Mouse (Mus musculus) kidney, embryonic 14.5 days (tissue): ENCODE measurements at regions not wholly inside any gene's neighbourhood (a gene's known extent, or its start where the extent isn't known, plus 50 kb on each side); places are given as distances from the start of the nearest gene placed in this dataset.

Experiments
- ATAC-seq: fragments of 200-750 bp; cut with Nextera tagmentation; 2 replicates; pipeline ENCODE4 v1.8.0; 2017; ENCODE audit warnings: moderate number of reproducible peaks, mild to moderate bottlenecking, moderate TSS enrichment, moderate library complexity; ENCODE audit not compliant: low FRiP score, low TSS enrichment
- H3K27ac ChIP-seq: fragments of 300-500 bp; sonication (generic); 2 replicates; pipeline ENCODE4 v1.5.1; 2014; ENCODE audit warnings: low read depth, mild to moderate bottlenecking, low read length, moderate library complexity, mixed read lengths
- H3K27me3 ChIP-seq: fragments of 300-500 bp; sonication (generic); 2 replicates; pipeline ENCODE4 v1.6.1; 2014; ENCODE audit warnings: mild to moderate bottlenecking, low read length; ENCODE audit not compliant: control insufficient read depth, insufficient read depth
- H3K36me3 ChIP-seq: fragments of 300-500 bp; sonication (generic); 2 replicates; pipeline ENCODE4 v1.6.1; 2014; ENCODE audit warnings: low read length, mixed read lengths; ENCODE audit not compliant: control insufficient read depth, insufficient read depth
- H3K4me1 ChIP-seq: fragments of 300-500 bp; sonication (generic); 2 replicates; pipeline ENCODE4 v1.6.1; 2014; ENCODE audit warnings: low read length, mixed read lengths; ENCODE audit not compliant: control insufficient read depth, insufficient read depth
- H3K4me2 ChIP-seq: fragments of 300-500 bp; sonication (generic); replicated peaks from 2 replicates; pipeline ENCODE4 v1.6.1; 2014; ENCODE audit warnings: low read depth, mild to moderate bottlenecking, low read length
- H3K4me3 ChIP-seq: fragments of 300-500 bp; sonication (generic); 2 replicates; pipeline ENCODE4 v1.5.1; 2014; ENCODE audit warnings: mild to moderate bottlenecking, low read length
- H3K9ac ChIP-seq: fragments of 300-500 bp; sonication (generic); 2 replicates; pipeline ENCODE4 v1.6.1; 2014; ENCODE audit warnings: low read depth, mild to moderate bottlenecking, low read length, moderate library complexity
- H3K9me3 ChIP-seq: fragments of 300-500 bp; sonication (generic); 2 replicates; pipeline ENCODE4 v1.6.1; 2016; ENCODE audit warnings: low read length; ENCODE audit not compliant: control insufficient read depth
- WGBS: fragments of 180-500 bp; shearing (Covaris S2); extraction: QIAGEN DNeasy Blood & Tissue Kit; methylation state at CpG from one replicate; pipeline ENCODE4 v1.1.7; 2014; 5-methylcytosine and 5-hydroxymethylcytosine counted together

DNA sequence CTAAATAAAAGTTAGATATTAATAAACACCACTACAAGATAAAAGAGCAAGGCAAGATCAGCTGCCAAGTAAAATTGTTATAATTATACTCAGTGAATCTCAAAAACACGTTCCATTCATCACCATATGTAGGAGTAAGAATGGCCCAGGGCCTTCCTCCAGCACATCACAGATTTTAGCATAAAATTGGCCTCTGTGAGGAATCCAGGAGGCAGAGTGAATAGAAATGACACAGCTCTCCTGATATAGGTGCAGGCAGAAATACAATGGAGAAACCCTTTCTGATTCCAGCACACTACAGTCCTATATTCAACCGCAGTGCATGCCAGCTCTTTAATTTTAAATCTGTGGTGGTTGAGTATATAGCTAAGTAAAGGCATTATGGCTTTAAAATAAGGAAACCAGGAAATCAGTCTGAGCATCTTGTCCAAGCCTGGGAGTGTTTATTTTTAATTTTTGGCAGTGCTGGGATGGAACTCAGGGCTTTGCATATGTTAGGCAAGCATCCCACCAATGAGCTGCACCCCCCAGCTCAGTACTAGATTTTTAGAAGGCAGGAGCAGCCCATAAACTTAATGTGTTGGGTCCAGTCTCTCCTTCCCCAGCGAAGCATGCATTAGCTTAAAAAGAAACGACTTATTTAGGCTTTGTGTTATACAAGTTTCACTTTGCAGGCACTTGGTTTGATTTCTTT, 158.3 kb upstream of the Ptprz1 start:
- Histone ChIP-seq H3K4me1 (no peaks in the 10 kb centered on the region), H3K4me2 (no peak overlapping the region), H3K9ac (no peak overlapping the region), H3K36me3 (no peaks in the 10 kb centered on the region), H3K27ac (no peak overlapping the region), H3K4me3 (no peak overlapping the region), H3K9me3 (no peaks in the 10 kb centered on the region), H3K27me3 (no peaks in the 10 kb centered on the region)
- 86% methylated on average over 4 of the region's 4 CpGs for WGBS
- no peak for ATAC-seq

DNA sequence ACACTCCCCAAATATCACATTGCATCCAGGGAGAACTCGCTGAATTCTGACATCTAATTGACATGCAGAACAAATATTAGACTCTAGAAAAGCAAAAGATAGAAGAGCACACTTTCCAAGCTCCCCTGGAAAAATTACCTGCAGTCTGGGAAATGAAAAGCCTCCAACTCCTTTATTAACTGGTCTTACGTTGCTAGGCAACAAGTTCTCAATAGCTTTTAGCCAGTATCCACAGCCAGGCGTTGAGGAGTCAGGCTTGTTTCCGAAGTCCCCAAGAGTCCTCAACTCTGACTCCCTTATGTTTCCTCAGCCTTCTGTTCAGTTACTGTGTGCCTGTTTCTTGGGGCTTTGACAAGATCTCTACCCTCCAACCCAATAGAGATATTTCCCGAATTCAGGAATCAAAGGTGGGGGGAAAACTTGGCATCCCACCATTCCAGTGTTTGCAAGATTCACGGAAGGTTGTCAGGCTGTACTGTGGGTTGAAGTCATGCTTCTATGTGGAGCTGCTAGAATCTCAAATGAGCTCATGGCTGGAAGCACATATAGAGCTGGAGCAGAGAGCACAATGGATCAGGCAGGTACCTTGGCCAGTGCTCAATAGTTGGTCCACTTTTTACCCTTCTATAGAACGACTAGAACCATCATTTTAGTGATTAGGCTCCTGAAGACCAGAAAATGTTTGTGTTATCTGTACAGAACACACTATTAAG, 159.0 kb upstream of the Ptprz1 start:
- Histone ChIP-seq H3K27ac (no peak overlapping the region), H3K4me1 (no peaks in the 10 kb centered on the region), H3K27me3 (no peaks in the 10 kb centered on the region), H3K36me3 (no peaks in the 10 kb centered on the region), H3K4me3 (no peak overlapping the region), H3K9ac (no peak overlapping the region), H3K9me3 (no peaks in the 10 kb centered on the region), H3K4me2 (no peak overlapping the region)
- WGBS: 70% methylated on average over 7 of the region's 7 CpGs
- no peak for ATAC-seq

DNA sequence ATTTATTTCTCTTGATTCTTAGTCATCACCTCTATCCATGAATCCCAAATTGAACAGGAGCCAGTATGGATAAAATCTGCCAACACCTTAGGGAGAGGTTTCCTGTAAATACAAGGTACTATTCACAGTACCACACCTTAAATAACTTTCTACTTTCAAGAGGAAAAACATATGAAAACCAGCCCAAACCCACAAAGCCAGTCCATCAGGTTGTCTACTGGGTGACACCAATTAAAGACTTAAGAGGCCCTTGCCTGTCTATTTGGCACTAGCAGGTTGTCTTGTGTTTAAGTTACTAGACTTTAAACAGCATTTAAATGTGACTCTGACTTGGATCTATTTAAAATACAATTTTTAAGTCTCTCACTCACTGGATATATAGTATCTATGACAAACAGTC, 177.1 kb upstream of the Ptprz1 start:
- H3K9me3 ChIP-seq: no peaks in the 10 kb centered on the region
- no peaks in the 10 kb centered on the region for H3K36me3 ChIP-seq
- ATAC-seq: no peak
- no peak overlapping the region for H3K4me2 ChIP-seq
- H3K27me3 ChIP-seq: no peaks in the 10 kb centered on the region
- no peak overlapping the region for H3K27ac ChIP-seq
- H3K4me3 ChIP-seq: no peak overlapping the region
- H3K9ac ChIP-seq: no peak overlapping the region
- no peaks in the 10 kb centered on the region for H3K4me1 ChIP-seq

DNA sequence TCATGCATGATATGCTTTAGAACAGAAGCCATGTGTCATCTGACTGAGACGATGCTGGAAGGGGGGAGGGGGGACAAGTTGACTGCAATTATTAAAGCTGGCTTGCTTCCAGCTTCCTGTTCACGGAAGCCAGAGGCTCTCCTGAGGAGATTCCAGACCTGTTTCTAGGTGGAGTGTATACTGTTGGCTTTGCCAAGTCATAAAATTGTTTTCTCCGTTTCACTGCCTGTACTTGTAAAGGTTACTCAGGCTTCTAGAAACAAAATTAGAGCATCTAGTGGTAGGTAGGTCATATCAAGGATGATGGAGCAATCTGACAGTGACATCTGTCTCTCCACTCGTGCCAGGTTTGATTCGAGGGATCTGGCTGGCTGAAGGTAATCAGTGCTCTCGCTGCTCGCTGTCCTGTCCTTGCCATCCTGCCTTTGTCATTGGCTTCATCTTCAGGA, 186.6 kb upstream of the Ptprz1 start:
- no peaks in the 10 kb centered on the region for H3K36me3 ChIP-seq
- no peaks in the 10 kb centered on the region for H3K27me3 ChIP-seq
- H3K27ac ChIP-seq: no peak overlapping the region
- H3K4me2 ChIP-seq: no peak overlapping the region
- no peaks in the 10 kb centered on the region for H3K4me1 ChIP-seq
- WGBS: 64% methylated on average over 7 of the region's 7 CpGs
- H3K4me3 ChIP-seq: no peak overlapping the region
- no peak overlapping the region for H3K9ac ChIP-seq
- no peaks in the 10 kb centered on the region for H3K9me3 ChIP-seq
- ATAC-seq: no peak

DNA sequence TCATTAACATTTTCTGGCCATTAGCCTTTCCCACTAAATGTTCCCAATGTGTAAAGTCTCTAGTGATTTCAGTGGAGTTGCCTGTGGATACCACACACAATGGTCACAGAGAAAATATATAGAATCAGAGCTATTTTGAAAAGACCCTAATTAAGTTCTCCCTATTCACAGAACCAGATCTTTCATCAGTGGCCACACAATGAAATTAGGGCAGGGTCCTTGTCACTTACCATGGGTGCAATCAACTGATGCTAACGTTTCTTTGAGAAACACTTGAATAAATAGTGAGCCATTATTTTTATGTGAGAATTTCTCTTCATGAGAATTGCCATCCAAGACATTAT, 200.7 kb upstream of the Ptprz1 start:
- no peak for ATAC-seq
- H3K9me3 ChIP-seq: no peaks in the 10 kb centered on the region

DNA sequence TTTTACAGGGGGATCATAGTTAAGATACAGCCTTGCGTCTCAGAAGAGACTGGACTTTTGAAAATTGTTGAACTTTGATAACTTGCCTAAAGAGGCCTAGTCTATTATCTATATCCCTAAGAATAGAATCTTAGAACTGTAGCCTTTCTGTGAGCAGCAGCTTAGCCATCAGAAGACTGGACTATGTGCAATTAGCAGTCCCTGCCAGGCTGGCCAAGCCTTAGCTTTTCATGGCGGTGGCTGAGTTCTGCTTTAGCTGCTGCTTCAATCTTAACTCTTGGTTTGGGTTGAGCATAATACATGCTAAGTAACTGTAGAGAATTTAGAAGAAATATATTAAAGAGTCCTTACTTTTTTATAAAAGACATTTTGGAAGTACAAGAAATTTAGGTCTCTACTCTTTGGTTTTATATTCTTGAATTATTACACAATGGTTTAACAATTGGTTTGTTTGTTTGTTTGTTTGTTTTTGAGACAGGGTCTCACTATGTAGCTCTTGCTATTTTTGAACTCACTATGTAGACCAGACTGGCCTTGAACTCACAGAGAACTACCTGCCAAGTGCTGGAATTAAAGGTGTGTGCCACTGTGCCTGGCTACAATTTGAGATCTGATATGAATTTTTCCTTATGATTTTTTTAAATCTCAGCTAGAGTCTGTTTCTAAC, 201.2 kb upstream of the Ptprz1 start:
- Histone ChIP-seq H3K4me2 (no peak overlapping the region), H3K36me3 (no peaks in the 10 kb centered on the region), H3K4me1 (no peaks in the 10 kb centered on the region), H3K27ac (no peak overlapping the region), H3K9ac (no peak overlapping the region), H3K27me3 (no peaks in the 10 kb centered on the region), H3K9me3 (no peaks in the 10 kb centered on the region), H3K4me3 (no peak overlapping the region)
- WGBS: 94% methylated on average over 2 of the region's 2 CpGs
- ATAC-seq: no peak

More for the DNA sequence above, 200.7 kb upstream of the Ptprz1 start:
- H3K27ac ChIP-seq: no peak overlapping the region
- no peak overlapping the region for H3K9ac ChIP-seq
- WGBS: 65% methylated on average over 1 of the region's 1 CpGs
- H3K4me2 ChIP-seq: no peak overlapping the region
- H3K4me1 ChIP-seq: no peaks in the 10 kb centered on the region
- H3K4me3 ChIP-seq: no peak overlapping the region
- no peaks in the 10 kb centered on the region for H3K36me3 ChIP-seq
- H3K27me3 ChIP-seq: no peaks in the 10 kb centered on the region

DNA sequence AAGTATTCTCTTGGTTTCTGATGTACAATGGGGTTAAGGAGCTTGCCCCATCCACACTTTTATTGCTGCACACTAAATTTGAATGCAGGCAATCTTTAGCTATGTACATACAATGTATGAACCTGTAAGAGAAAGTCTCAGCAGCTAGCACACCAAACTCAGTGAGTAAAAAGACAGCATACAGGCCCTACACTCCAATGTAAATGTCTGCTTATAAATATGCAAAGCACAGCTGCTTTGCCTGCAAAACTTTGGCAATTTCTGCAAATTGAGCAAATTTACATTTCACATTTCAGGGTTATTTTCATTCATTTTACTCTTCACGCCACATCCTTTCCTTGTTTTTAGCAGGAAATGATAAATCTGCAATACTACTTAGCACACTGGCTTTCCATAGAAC, 203.8 kb upstream of the Ptprz1 start:
- no peak overlapping the region for H3K27ac ChIP-seq
- 73% methylated on average over 1 of the region's 1 CpGs for WGBS
- ATAC-seq: no peak
- no peaks in the 10 kb centered on the region for H3K27me3 ChIP-seq
- H3K36me3 ChIP-seq: no peaks in the 10 kb centered on the region
- H3K9me3 ChIP-seq: no peaks in the 10 kb centered on the region
- no peak overlapping the region for H3K9ac ChIP-seq
- no peaks in the 10 kb centered on the region for H3K4me1 ChIP-seq
- H3K4me2 ChIP-seq: no peak overlapping the region
- H3K4me3 ChIP-seq: no peak overlapping the region

DNA sequence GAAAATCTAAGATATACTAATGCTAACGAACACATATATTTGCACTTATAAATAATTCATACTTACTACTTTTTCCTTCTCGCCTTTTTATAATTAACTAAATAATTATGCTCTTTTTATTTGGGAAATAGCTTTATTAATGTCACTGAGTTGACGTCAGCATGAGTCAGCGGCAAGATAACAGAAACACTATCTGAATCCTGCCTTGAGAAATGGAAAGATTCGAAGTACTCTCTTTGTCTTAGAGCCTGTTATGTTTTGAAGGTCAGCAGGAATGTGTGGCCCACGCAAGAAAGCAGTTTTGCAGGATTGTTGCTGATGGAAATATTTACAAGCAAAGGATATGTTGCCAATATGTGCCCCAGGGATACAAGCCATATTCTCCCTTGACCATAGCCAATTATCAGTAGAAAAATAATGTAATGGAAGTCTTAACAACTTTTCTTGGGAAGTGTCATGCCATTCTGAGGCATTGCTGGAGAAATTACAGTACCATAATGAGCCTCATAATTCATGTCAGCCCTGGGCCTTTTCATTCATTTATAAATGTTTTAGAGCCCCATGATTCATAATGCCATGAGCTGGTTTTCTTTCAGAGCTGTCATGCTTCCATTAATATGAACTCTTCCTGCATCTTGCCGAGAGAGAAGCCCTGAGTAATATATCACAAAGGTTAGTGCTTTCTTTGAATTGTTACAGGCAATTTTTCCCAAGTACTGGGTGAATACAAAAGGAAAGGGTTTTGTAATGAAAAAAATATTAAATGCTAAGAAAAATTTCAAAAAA, 206.9 kb upstream of the Ptprz1 start:
- H3K27ac ChIP-seq: no peak overlapping the region
- H3K9ac ChIP-seq: no peak overlapping the region
- H3K27me3 ChIP-seq: no peaks in the 10 kb centered on the region
- H3K4me1 ChIP-seq: no peaks in the 10 kb centered on the region
- H3K4me3 ChIP-seq: no peak overlapping the region
- no peak overlapping the region for H3K4me2 ChIP-seq
- H3K36me3 ChIP-seq: no peaks in the 10 kb centered on the region
- 71% methylated on average over 7 of the region's 7 CpGs for WGBS
- H3K9me3 ChIP-seq: no peaks in the 10 kb centered on the region
- no peak for ATAC-seq
